Mouse (Mus musculus) B cell, adult 2 months (primary cell): ENCODE data around the gene Zfyve28.

Experiments used
- DNase-seq, 2 experiments: peaks; one replicate each; pipeline ENCODE4 v3.0.0; 2022

Gene Zfyve28

GRCm38 (mm10) chr5:34288154-34288716 is at the start of gene Zfyve28, which contains the start of gene Cfap99:
Gene Zfyve28 (minus strand): TSS chr5:34288449.
Gene Cfap99 (plus strand): TSS chr5:34288600.
- DNase-seq: peak; percentile 36 to 43

DNA sequence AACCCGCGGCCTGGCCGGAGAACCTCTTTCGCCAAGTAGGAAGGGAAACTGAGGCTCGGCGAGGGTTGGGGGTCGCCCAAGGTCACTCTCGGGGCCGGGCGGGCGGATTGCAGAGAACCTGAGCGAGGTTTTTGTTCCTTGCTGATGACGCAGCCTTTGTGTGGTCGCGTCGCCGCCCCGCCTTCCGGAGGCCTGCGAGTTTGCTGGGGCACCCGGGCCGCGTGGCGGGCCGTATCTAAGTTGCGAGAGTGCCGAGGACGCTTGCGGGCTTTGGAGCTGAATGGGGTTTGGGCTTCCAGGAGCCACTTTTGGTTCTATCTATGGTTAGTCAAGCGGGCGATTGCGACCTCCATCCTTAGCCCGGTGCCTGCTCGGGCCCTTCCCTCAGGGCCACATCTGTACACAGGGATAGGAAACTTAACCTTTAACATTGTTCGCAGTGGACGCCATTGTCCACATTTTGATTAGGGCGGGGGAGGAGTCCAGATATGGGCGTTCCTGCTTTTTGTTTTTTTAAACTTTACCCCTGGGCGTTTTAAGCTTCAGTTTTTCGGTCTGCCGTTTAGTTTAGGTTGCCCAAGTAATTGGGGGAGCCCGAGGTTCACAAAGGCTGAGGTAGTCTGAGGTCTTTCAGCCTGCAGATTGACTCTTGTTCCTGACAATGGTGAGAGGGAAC is 48.7 kb upstream of the Zfyve28 start:
- DNase-seq: peak; percentile 80

- peak; percentile 98 to 99 for DNase-seq
These were observed 48.0 kb upstream of the Zfyve28 start, which contains the start of gene Rnf4 for GRCm38 (mm10) chr5:34336097-34336774. Gene Rnf4 (plus strand): TSS chr5:34336289.

DNA sequence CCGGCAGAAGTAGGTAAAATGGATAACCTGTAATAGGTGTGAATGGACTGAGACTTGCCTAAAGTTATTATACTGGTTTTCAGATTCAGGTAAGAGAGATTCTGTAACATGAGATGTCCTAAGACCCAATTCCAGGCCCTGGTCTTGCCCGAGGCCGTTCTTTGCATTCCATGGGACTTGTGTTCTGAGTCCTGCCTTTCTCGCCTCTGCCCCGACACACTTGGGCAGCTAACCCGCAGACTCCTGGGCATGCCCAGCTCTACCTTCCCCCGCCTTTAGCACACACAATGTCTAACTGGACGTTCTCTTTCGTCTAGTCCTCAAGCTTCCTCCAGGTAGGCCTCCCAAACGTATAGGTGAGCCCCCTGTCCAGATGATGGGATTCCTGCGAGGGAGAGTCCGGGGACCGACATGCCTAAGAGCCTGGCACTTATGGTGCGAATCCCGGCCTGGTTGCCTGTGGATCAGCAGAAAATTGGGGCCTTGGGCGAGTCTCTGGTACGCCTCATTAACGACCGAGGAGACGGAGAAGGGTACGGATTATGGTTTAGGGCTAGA is 47.4 kb upstream of the Zfyve28 start:
- DNase-seq: no peak

DNA sequence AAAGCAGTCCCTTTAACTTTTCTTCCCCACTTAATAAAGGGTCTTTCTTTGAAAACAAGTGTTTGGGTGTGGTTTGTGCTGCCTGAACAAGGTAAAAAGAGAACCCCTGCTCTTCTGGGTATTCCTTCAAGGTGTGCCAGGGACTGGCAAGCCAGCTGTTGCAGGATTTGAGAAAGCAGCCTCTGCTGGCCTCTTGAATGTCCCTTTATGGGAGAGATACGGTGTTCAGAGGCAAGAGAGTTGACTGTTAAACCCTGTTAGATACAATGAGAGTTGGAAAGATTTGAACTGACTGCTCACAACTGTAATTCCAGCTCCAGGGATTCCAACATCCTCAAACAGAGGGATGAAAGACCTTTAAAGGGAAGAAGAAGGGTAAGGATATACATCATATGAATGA is 45.8 kb upstream of the Zfyve28 start:
- DNase-seq: no peak

DNA sequence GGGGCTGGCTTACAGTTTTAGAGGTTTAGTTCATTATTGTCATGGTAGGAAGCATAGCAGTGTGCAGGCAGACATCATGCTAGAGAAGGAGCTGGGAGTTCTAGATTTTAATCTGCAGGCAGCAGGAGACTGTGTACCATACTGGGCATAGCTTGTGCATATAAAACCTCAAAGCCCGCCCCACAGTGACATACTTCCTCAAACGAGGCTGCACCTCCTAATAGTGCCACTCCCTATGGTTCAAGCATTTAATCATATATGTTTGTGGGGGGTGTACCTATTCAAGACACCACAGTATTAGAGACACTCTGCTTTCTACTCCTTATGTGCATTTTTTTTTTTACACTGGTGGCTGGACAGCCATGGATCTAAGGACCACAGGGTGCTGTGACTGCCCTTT is 41.9 kb upstream of the Zfyve28 start:
- DNase-seq: peak in 1 of 2 experiments; percentile 9

GRCm38 (mm10) chr5:34326875-34327576 is 38.8 kb upstream of the Zfyve28 start:
- DNase-seq: peak; percentile 17 to 43

DNA sequence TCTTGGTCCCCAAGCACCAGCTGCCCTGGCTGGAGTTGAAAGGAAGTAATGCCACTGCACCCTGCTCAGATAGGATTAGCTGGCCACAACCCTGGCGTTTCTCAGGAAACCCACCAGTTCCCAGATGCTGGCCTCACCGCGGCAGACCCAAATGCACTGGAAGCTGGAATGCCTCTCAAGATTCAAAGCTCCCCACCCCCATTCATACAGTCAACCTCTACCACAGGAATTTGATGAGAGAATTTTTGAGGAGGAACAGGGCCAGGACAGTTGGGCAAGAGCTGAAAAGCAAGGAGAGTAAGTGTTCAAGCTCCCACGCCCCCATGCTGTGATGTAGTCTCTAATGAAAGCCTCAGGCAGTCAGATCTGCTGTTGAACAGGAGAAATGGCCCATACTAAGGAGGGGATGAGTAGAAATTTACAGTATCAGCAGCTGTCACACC is 38.0 kb upstream of the Zfyve28 start:
- DNase-seq: no peak

DNA sequence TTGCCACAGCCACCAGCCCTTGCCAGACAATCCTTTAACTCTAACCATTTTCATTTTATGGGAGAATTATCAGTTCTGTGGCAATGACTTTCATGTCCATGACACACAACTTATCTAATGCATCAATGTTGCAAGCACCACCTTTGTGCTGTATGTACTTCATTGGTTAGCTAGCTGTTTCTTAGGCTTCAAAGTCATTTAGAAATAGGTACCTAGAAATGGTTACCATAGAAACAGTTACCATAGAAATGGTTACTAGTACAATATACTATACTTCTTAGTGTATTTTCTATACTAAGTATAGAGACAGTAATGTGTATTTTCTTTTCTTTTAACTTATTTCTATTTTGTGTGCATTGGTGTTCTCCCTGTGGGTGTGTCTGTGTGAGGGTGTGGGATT is 37.0 kb upstream of the Zfyve28 start:
- DNase-seq: no peak

- no peak for DNase-seq
These were observed 33.0 kb upstream of the Zfyve28 start for GRCm38 (mm10) chr5:34321236-34321635.

DNA sequence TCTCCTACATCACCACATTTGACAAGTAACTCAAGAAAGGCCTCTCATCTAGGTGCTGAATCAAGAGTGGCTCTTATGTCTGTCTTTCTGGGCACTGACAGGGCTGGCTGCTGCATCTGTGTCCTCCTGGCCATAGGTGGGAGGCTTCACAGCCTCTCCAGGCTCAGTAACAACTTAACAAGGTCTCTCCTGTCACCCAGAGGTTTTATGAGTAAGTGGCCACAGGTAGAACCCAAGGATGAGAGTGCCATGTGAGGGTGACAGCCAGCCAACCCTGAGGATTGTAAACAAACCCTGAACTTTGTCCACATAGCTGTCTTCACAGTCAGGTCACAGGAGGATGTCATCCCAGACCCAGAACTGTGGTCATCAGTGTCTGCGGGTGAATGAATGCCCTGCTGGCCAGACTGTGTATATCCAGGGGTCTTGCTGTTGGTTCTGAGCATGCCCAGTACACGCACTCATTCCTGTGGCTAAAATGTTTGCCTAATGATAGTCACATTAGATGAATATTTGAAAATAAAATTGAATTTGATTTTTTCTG is 31.3 kb upstream of the Zfyve28 start:
- DNase-seq: no peak

DNA sequence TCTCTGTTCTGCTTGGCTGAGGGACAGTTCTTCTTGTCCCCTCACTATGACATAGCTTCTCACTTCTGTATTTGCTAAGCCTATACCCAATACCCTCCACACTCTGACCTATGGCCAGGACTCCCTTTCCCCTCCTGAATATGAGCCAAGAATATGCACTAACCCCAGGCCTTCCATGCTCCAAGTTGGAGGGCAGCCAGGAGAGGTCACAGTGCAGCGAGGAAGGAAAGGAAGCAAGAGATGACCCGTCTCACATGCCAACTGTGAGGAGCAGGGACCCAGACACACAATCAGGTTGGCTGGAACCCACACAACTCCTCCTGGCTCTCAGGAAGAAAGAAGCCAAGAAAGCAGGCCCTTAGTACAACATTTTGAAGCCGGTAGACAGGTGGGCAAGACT is 20.8 kb upstream of the Zfyve28 start:
- no peak for DNase-seq

DNA sequence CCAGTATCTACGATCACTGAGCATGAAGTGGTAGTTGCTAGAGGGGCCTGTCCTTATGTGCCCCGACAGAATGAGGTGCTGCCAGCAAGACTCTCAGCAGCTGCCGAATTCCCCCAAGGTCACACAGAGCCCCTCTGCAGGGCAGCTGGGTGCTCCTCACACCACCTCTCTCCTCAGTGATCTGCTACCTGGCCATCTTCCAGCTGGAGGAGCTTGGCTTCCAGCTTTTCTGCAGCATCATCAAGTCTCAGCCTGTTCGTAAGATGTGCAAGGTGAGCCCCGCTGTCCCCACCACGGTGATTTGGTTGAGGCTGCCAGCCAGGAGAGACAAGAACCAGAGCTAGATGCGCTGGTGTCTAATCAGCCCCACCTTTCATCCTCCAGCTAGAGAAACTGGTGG is 14.1 kb upstream of the Zfyve28 start:
- no peak for DNase-seq

- no peak for DNase-seq
These were observed 10.8 kb upstream of the Zfyve28 start for GRCm38 (mm10) chr5:34298937-34299535.

DNA sequence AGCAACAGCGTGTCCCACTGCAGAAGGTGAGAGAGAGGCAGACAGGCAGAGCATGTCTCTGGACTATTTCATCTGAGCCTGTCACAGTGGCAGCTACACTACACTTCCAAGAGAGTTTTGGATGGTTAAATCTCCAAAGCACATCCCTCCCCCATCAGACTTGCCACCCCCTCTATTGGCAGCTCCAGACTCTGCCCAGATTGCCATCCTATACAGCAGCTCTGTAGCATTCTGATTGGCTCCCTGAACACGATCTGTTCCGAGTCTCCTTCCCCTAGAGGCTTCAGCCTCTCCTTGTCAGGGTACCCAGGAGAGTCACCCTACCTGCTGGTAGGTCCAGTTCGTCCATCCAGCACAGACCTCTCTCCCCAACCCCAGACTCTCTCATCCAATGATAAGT is 9.8 kb upstream of the Zfyve28 start:
- DNase-seq: no peak

DNA sequence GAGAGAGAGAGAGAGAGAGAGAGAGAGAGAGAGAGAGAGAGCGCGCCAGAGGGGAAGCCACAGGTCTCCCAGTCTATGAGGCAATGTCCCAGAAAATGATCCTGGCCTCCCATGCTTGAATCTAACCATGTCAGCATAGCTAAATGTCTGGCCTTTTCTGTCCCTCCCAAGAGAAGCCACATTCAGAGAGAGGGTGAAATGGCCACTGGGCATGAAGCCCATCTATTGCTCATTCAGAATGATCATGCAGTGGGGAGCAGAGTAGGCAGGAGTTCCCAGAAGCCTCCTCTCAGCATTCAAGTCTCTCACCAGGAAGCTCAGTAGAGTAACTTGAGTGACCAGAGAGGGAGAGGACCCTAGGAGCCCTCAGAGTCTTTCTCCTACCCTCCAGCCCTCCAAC is 6.9 kb upstream of the Zfyve28 start:
- DNase-seq: no peak

DNA sequence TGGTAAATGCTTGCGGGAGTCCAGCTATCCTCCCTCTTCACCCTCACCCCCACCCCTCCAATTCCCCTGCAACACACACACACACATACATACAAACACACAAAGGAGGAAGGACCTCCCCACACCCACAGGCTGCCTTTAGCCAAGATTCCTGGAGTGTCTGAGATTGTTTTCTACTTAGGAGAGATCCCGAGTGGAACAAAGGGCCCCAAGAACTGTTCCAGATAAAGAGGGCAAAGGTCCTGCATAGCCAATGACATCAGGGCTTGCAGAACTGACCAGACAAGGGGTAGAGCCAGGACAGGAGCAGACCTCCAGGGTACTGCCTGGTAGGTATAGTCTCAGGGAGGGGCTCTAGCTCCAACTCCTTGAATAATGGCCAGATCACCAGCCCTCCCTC is 6.4 kb upstream of the Zfyve28 start:
- no peak for DNase-seq

- peak in 1 of 2 experiments; percentile 19 for DNase-seq
These were observed 5.1 kb upstream of the Zfyve28 start for GRCm38 (mm10) chr5:34293363-34293762.

GRCm38 (mm10) chr5:34289286-34289685 is 1.0 kb upstream of the Zfyve28 start:
- DNase-seq: no peak

DNA sequence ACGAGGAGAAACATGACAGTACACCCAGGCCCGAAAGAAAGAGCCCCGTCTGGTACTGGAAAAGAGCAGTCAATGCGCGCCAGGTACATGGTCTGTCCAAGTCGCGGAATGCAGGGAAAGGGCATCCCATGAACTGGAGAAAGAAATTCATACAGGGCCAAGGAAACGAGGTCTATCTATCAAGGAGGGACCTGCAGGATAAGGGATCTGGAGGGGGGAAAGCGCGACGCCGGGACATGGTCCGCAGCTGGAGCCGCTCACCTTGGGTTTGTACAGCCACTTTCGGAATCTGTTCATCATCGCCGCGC is 457 bp downstream of the Zfyve28 start:
- DNase-seq: no peak

DNA sequence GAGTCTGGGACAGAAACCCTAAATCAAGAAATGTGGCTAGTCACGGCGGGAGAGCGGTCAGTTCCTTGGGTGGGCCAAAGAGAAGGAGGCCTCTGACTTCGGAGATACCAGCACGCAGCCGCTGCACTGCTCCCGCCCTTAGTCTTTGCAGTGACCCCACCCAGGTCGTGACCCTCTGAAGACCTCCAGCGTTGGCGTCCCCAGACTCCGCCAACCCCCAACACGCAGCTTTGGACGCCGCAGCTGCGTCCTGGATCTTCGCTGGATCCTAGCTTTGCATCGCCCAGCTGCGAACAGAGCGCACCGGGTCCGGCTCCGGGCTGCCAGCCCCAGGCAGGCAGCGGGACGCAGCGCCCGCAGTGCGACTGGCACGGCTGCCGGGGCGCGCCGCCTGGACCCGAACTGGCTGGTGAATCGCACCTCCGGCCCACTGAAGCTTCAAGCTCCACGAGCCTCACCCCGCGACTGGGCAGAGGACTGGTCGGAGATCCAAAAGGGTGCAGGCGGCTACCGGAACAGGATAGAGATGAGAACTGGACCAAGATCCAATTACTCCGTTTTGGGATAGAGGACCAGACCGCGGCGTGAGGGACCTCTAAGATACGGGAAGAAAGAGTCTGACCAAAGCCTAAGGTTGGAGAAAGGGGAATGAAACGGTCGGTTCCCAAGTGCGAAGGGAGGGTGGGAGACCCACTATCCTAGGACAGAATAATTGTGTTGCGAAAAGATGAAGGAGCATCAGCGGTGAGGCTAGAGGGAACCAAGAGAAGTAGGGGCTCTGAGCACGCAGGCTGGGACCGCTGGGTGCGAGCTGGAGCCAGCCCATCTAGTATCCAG is 1.0 kb downstream of the Zfyve28 start:
- DNase-seq: no peak

- no peak for DNase-seq
These were observed 1.7 kb downstream of the Zfyve28 start for GRCm38 (mm10) chr5:34286516-34286915.
